Mouse (Mus musculus): Measurements from ENCODE around the gene C130026I21Rik. TPM values are rescaled to one million over a fixed set of nuclear protein-coding genes. Genes with fewer than 3 reads are reported as not detected.
"Not testable (repeated sequence)": the region's sequence is repeated elsewhere in the genome, so short reads cannot be mapped to it uniquely, and the experiment has no call there.

Gene C130026I21Rik
- 1 to 10 TPM in 1 of 2 experiments, not detected in 1; 1.0 TPM for total RNA-seq (2021)
- long read RNA-seq, experiment 1, result 0 reads
- long read RNA-seq, experiment 2, result 0 reads

GRCm38 (mm10) chr1:85270466-85270865 lies at the start of gene C130026I21Rik:
Gene C130026I21Rik (minus strand): TSS chr1:85270566.
- DNase-seq, result not testable (repeated sequence)

- not testable (repeated sequence) for DNase-seq
Observed at GRCm38 (mm10) chr1:85287063-85287462, 16.7 kb upstream of the C130026I21Rik start.

- DNase-seq, result not testable (repeated sequence)
Observed at GRCm38 (mm10) chr1:85276421-85276820, 6.1 kb upstream of the C130026I21Rik start.

GRCm38 (mm10) chr1:85258634-85259033 lies 11.7 kb downstream of the C130026I21Rik start:
- peak; percentile 22 for DNase-seq

GRCm38 (mm10) chr1:85255217-85255616 lies 15.1 kb downstream of the C130026I21Rik start:
- DNase-seq, result not testable (repeated sequence)

GRCm38 (mm10) chr1:85251211-85251610 lies 19.2 kb downstream of the C130026I21Rik start:
- DNase-seq, result not testable (repeated sequence)

- not testable (repeated sequence) for DNase-seq
Observed at GRCm38 (mm10) chr1:85248985-85249384, 21.4 kb downstream of the C130026I21Rik start.

GRCm38 (mm10) chr1:85246776-85247460 lies 23.4 kb downstream of the C130026I21Rik start:
- not testable (repeated sequence) for DNase-seq

- DNase-seq, result not testable (repeated sequence)
Observed at GRCm38 (mm10) chr1:85246266-85246665, 24.1 kb downstream of the C130026I21Rik start.

GRCm38 (mm10) chr1:85244941-85245340 lies 25.4 kb downstream of the C130026I21Rik start:
- not testable (repeated sequence) for DNase-seq

- not testable (repeated sequence) for DNase-seq
Observed at GRCm38 (mm10) chr1:85243023-85243422, 27.3 kb downstream of the C130026I21Rik start.

- not testable (repeated sequence) for DNase-seq
Observed at GRCm38 (mm10) chr1:85239018-85239775, 31.2 kb downstream of the C130026I21Rik start.

- not testable (repeated sequence) for DNase-seq
Observed at GRCm38 (mm10) chr1:85206531-85206930, 63.8 kb downstream of the C130026I21Rik start.

GRCm38 (mm10) chr1:85199523-85199922 lies 70.8 kb downstream of the C130026I21Rik start:
- not testable (repeated sequence) for DNase-seq

GRCm38 (mm10) chr1:85198647-85199350 lies 71.6 kb downstream of the C130026I21Rik start:
- not testable (repeated sequence) for DNase-seq

- not testable (repeated sequence) for DNase-seq
Observed at GRCm38 (mm10) chr1:85196732-85197131, 73.6 kb downstream of the C130026I21Rik start.

- not testable (repeated sequence) for DNase-seq
Observed at GRCm38 (mm10) chr1:85193761-85194160, 76.6 kb downstream of the C130026I21Rik start.

- DNase-seq, result not testable (repeated sequence)
Observed at GRCm38 (mm10) chr1:85181981-85182380, 88.4 kb downstream of the C130026I21Rik start.

- not testable (repeated sequence) for DNase-seq
Observed at GRCm38 (mm10) chr1:85178971-85179370, 91.4 kb downstream of the C130026I21Rik start.

GRCm38 (mm10) chr1:85162841-85163240 lies 107.5 kb downstream of the C130026I21Rik start:
- DNase-seq, result not testable (repeated sequence)

GRCm38 (mm10) chr1:85155151-85155550 lies 115.2 kb downstream of the C130026I21Rik start:
- not testable (repeated sequence) for DNase-seq

GRCm38 (mm10) chr1:85133671-85134070 lies 136.7 kb downstream of the C130026I21Rik start:
- not testable (repeated sequence) for DNase-seq
